Mouse (Mus musculus): ENCODE measurements around the gene AI413582.

Gene AI413582

DNA sequence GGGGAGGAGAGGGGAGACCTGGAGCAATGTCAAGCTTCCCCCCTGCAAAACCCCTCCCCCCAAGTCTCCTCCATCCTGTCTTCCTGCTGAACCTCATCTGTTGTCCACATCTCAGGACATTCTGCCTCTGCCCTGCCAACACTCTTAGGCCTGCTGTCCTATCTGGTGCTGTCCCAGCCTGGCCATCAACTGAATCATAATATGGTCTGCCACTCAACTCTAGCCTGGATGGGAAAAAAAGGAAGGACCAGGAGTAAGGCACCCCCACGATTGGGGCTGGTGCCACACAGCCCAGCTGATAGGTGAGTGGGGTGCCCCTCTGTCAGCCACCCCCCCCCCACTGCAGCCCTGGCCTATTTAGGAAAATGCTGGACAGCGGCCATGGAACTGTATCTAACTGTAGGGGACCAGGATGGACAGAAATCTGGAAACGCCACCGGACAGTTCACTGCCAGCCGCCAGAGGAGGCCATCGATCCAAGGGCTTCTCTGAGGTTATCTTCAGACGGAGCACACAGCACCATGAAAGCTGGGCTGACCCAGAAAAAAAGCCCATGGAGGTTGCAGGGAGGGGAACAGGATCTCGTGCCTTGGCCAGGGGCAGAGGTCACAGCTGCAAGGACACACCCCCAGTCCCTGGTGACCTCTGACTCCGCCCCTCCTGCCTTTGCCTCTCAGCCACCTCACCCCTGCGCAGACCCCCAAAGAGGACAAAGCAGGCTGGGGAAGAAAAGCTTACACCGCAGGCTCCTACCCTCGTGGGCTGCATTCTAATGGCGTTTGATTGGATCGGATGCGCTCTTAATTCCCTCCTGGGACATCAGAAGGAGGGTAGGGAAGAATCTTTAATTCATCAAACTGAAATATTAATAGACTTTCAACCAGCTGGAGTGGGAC lies 46.6 kb downstream of the AI413582 start:
- DNase-seq (ENCODE audit: low spot score): no peak

DNA sequence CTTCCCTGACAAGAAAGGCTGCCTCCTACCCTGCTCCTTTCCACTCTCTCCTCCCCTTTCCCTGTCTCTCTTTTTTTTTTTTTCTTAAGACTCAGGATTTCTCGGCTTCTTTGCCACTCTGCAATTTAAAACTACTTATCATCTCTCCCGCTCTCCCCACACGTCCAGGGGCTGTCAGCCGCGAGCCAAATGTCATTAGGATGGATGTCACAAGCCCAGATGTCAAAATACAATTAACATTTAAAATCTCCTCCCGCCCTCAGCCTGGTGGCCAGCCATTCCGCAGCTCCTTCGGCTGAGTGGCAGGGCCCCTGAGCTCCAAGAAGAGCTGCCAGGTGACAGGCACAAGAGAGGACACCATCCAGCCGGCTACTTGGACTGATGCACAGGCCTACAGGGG lies 47.3 kb downstream of the AI413582 start:
- DNase-seq (ENCODE audit: low spot score): no peak

DNA sequence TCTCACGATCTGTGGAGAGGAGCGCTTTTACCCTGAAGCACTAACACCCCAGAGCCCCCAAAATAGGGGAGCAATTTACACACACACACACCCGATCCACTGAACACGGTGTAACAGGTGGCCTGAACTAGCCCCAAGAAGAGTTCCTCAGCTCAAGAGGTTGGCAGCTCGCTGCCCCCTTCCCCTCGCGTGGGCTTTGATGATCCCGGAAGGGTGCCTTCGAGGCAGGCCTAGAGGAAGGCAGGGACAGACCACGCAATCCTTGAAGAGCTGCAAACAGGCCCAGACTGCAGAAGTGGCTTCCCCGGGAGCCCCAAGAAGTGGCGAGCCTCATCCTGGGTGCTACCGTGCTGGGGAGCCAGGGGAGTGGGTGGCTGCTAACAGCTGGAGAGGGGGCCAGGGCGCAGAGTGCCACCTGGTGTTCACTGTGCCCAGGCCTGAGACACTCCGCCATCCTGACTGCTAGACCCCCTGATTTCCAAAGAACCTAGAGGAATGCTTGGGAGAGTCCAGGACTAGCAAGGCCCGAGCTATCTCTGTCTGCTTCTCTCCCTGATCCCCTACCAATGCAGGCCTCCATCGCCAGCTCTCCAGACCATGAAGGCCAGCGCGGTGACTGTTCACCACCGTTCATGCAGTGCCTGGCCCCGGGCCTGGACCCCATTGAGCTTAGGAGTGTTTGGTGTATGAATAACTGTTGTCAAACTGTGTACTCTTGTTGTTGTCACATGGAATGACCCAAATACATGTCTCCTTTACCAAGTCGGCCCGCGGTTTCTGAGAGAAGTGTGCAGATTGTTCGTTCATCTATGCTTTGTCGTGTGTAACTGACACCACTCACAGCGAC lies 51.4 kb downstream of the AI413582 start:
- DNase-seq (ENCODE audit: low spot score): no peak

Measured in ovary, postnatal 10 days (tissue).